Mouse (Mus musculus) layer of hippocampus, adult 2 months (tissue): ENCODE results near the gene Lrrc30. TPM values are rescaled to one million over a fixed set of nuclear protein-coding genes. Genes with fewer than 3 reads are reported as not detected.

Experiments
- DNase-seq, 2 experiments: peaks; one replicate each; pipeline ENCODE4 v3.0.0; 2022; ENCODE audit warnings: low spot score in 2 of 2
- H3K27ac ChIP-seq: fragments of 200-600 bp; 2 replicates; pipeline ENCODE4 v1.8.1; 2022
- H3K4me3 ChIP-seq: fragments of 200-600 bp; 2 replicates; pipeline ENCODE4 v1.8.1; 2022; ENCODE audit warnings: mild to moderate bottlenecking
- CTCF ChIP-seq: fragments of 200-600 bp; conservative IDR thresholded peaks from 2 replicates; pipeline ENCODE4 v1.8.1; 2022; ENCODE audit warnings: antibody characterized with exemption, mild to moderate bottlenecking, moderate library complexity
- total RNA-seq, 2 experiments: library from RNA; stranded (reverse); gene quantifications; 2 replicates each; pipeline ENCODE4 v1.2.3; 2021

Lrrc30 gene
- total RNA-seq, 2 experiments from 2014 or later = not detected

- no peak for DNase-seq
- TF ChIP-seq CTCF = no peak
Observed at GRCm38 (mm10) chr17:67625431-67625830, 7.1 kb downstream of the Lrrc30 start.

GRCm38 (mm10) chr17:67619001-67619400 lies 13.5 kb downstream of the Lrrc30 start:
- DNase-seq = no peak
- no peak overlapping the region for H3K4me3 ChIP-seq
- no peak overlapping the region for H3K27ac ChIP-seq
- no peak for TF ChIP-seq CTCF

More at GRCm38 (mm10) chr17:67625431-67625830, 7.1 kb downstream of the Lrrc30 start:
- no peak overlapping the region for H3K27ac ChIP-seq
- H3K4me3 ChIP-seq = no peak overlapping the region

- no peak for DNase-seq
- H3K27ac ChIP-seq = no peak overlapping the region
- no peak overlapping the region for H3K4me3 ChIP-seq
- TF ChIP-seq CTCF = no peak
Observed at GRCm38 (mm10) chr17:67614381-67614780, 18.1 kb downstream of the Lrrc30 start.

- no peak for TF ChIP-seq CTCF
- Histone ChIP-seq H3K27ac (no peak overlapping the region), H3K4me3 (no peak overlapping the region)
- DNase-seq = no peak
Observed at GRCm38 (mm10) chr17:67612576-67612975, 19.9 kb downstream of the Lrrc30 start.

GRCm38 (mm10) chr17:67612151-67612550 lies 20.4 kb downstream of the Lrrc30 start:
- no peak for DNase-seq
- TF ChIP-seq CTCF = no peak
- Histone ChIP-seq H3K27ac (no peak overlapping the region), H3K4me3 (no peak overlapping the region)

- Histone ChIP-seq H3K27ac (no peak overlapping the region), H3K4me3 (no peak overlapping the region)
- no peak for DNase-seq
- no peak for TF ChIP-seq CTCF
Observed at GRCm38 (mm10) chr17:67604446-67604845, 28.1 kb downstream of the Lrrc30 start.

GRCm38 (mm10) chr17:67602556-67602955 lies 30.0 kb downstream of the Lrrc30 start:
- no peak for DNase-seq
- no peak for TF ChIP-seq CTCF
- no peak overlapping the region for H3K27ac ChIP-seq

GRCm38 (mm10) chr17:67584937-67585579 lies 47.5 kb downstream of the Lrrc30 start:
- peak; percentile 77 to 90 for DNase-seq
- peak; percentile 95 for TF ChIP-seq CTCF
- H3K27ac ChIP-seq = no peak overlapping the region
- H3K4me3 ChIP-seq = no peak overlapping the region

More at GRCm38 (mm10) chr17:67602556-67602955, 30.0 kb downstream of the Lrrc30 start:
- no peak overlapping the region for H3K4me3 ChIP-seq

- DNase-seq = no peak
- no peak overlapping the region for H3K27ac ChIP-seq
Observed at GRCm38 (mm10) chr17:67584533-67584932, 48.0 kb downstream of the Lrrc30 start.

GRCm38 (mm10) chr17:67583422-67583821 lies 49.1 kb downstream of the Lrrc30 start:
- no peak for TF ChIP-seq CTCF
- H3K27ac ChIP-seq = no peak overlapping the region
- no peak overlapping the region for H3K4me3 ChIP-seq
- no peak for DNase-seq

More at GRCm38 (mm10) chr17:67584533-67584932, 48.0 kb downstream of the Lrrc30 start:
- no peak for TF ChIP-seq CTCF
- H3K4me3 ChIP-seq = no peak overlapping the region

- DNase-seq = no peak
- TF ChIP-seq CTCF = no peak
- Histone ChIP-seq H3K4me3 (no peak overlapping the region), H3K27ac (no peak overlapping the region)
Observed at GRCm38 (mm10) chr17:67582681-67583356, 49.7 kb downstream of the Lrrc30 start.

- DNase-seq = no peak
- H3K27ac ChIP-seq = no peak overlapping the region
- H3K4me3 ChIP-seq = no peak overlapping the region
- TF ChIP-seq CTCF = peak; percentile 43
Observed at GRCm38 (mm10) chr17:67581839-67582238, 50.7 kb downstream of the Lrrc30 start.

Other genes with a start within 250 kb of the Lrrc30 start
- 1 to 10 TPM; 3.9 to 4.9 TPM for gene Lama1, start 64.5 kb upstream of the Lrrc30 start, total RNA-seq